Mouse (Mus musculus): ENCODE results near the gene Serpina3m. TPM values are rescaled to one million over a fixed set of nuclear protein-coding genes. Genes with fewer than 3 reads are reported as not detected.

The Serpina3m gene
- not detected for total RNA-seq (2023)

GRCm38 (mm10) chr12:104338226-104338625 lies at the start of gene Serpina3m, which contains the start of gene Serpina3k:
Gene Serpina3m, plus strand, starts transcription at chr12:104338486.
Gene Serpina3k, plus strand, starts transcription at chr12:104338486.

GRCm38 (mm10) chr12:104314253-104314652 lies 24.0 kb upstream of the Serpina3m start, which contains the start of gene Serpina3j:
Gene Serpina3j, plus strand, starts transcription at chr12:104314553.

GRCm38 (mm10) chr12:104406454-104406885 lies 68.2 kb downstream of the Serpina3m start, which contains the start of gene Serpina3n:
Gene Serpina3n, plus strand, starts transcription at chr12:104406729.

Other genes with a start within 250 kb of the Serpina3m start
- not detected for gene Serpina5, start 237.4 kb upstream of the Serpina3m start, total RNA-seq (2023)
- gene Serpina3a, start 225.8 kb upstream of the Serpina3m start, total RNA-seq (2023), result not detected
- gene Serpina3b, start 210.5 kb upstream of the Serpina3m start, total RNA-seq (2023), result not detected
- not detected for gene Serpina3c, start 184.6 kb upstream of the Serpina3m start, total RNA-seq (2023)
- gene Serpina3f, start 123.9 kb upstream of the Serpina3m start, total RNA-seq (2023), result 0.65 TPM
- gene Serpina3g, start 102.2 kb upstream of the Serpina3m start, total RNA-seq (2023), result 10.6 TPM
- not detected for gene Serpina3i, start 75.4 kb upstream of the Serpina3m start, total RNA-seq (2023)
- gene Serpina3j, start 23.9 kb upstream of the Serpina3m start, total RNA-seq (2023), result not detected
- not detected for gene Serpina3k, start within 50 bp of the Serpina3m start, total RNA-seq (2023)
- gene Serpina3n, start 68.2 kb downstream of the Serpina3m start, total RNA-seq (2023), result not detected
- not detected for gene Gsc, start 134.8 kb downstream of the Serpina3m start, total RNA-seq (2023)

Measured in CD4-positive naive resting alpha-beta T cell, adult 57 days (primary cell).